Mouse (Mus musculus) midbrain, embryonic 12.5 days (tissue): Measurements from ENCODE around the gene Sh2d7. TPM values are rescaled to one million over a fixed set of nuclear protein-coding genes. Genes with fewer than 3 reads are reported as not detected.
"Not testable (repeated sequence)": the region's sequence is repeated elsewhere in the genome, so short reads cannot be mapped to it uniquely, and the experiment has no call there.

ENCODE experiments used
- ATAC-seq: fragments of 200-750 bp; cut with Nextera tagmentation; 2 replicates; pipeline ENCODE4 v1.8.0; 2017; ENCODE audit warnings: low read depth, moderate TSS enrichment, moderate library complexity; ENCODE audit not compliant: low FRiP score
- H3K27ac ChIP-seq: fragments of 300-500 bp; sonication (generic); replicated peaks from 2 replicates; pipeline ENCODE4 v1.5.1; 2016; ENCODE audit warnings: mild to moderate bottlenecking
- H3K27me3 ChIP-seq: fragments of 300-500 bp; sonication (generic); 2 replicates; pipeline ENCODE4 v1.6.1; 2016; ENCODE audit warnings: mild to moderate bottlenecking
- H3K36me3 ChIP-seq: fragments of 300-500 bp; sonication (generic); 2 replicates; pipeline ENCODE4 v1.6.1; 2016
- H3K4me1 ChIP-seq: fragments of 300-500 bp; sonication (generic); 2 replicates; pipeline ENCODE4 v1.6.1; 2016
- H3K4me2 ChIP-seq: fragments of 300-500 bp; sonication (generic); replicated peaks from 2 replicates; pipeline ENCODE4 v1.6.1; 2016; ENCODE audit warnings: mild to moderate bottlenecking, moderate library complexity
- H3K4me3 ChIP-seq: fragments of 300-500 bp; sonication (generic); 2 replicates; pipeline ENCODE4 v1.5.1; 2016; ENCODE audit warnings: mild to moderate bottlenecking
- H3K9ac ChIP-seq: fragments of 300-500 bp; sonication (generic); replicated peaks from 2 replicates; pipeline ENCODE4 v1.6.1; 2016; ENCODE audit warnings: mild to moderate bottlenecking, moderate library complexity
- H3K9me3 ChIP-seq: fragments of 300-500 bp; sonication (generic); 2 replicates; pipeline ENCODE4 v1.6.1; 2016; ENCODE audit warnings: mild to moderate bottlenecking
- WGBS: fragments of 180-500 bp; shearing (Covaris S2); methylation state at CpG from one replicate; pipeline ENCODE4 v1.1.7; 2016; 5-methylcytosine and 5-hydroxymethylcytosine counted together
- polyA plus RNA-seq: library from polyadenylated mRNA; unstranded; fragments of >200 nt; fragmentation: Nextera tagmentation; extraction: Ambion mirVana; gene quantifications from 2 replicates; pipeline ENCODE4 v1.2.1, GENCODE M21; 2016

Gene Sh2d7
- polyA plus RNA-seq, 1 experiment from 2014 or later: 0.13 TPM

GRCm38 (mm10) chr9:54547536-54547935, 8.8 kb downstream of the Sh2d7 start:
- Histone ChIP-seq H3K27me3 (no peaks in the 10 kb centered on the region), H3K9ac (no peak overlapping the region), H3K36me3 (no peaks in the 10 kb centered on the region), H3K27ac (no peak overlapping the region), H3K4me3 (no peak overlapping the region), H3K9me3 (no peaks in the 10 kb centered on the region), H3K4me1 (no peaks in the 10 kb centered on the region), H3K4me2 (no peak overlapping the region)
- WGBS: 21% methylated on average over 5 of the region's 5 CpGs
- ATAC-seq: no peak

- Histone ChIP-seq H3K4me2 (no peak overlapping the region), H3K4me1 (no peaks in the 10 kb centered on the region), H3K27ac (no peak overlapping the region), H3K36me3 (no peaks in the 10 kb centered on the region), H3K4me3 (no peak overlapping the region), H3K9ac (no peak overlapping the region), H3K27me3 (no peaks in the 10 kb centered on the region), H3K9me3 (no peaks in the 10 kb centered on the region)
- ATAC-seq: no peak
- WGBS: 90% methylated on average over 6 of the region's 6 CpGs
Measured at GRCm38 (mm10) chr9:54549433-54549832, 10.6 kb downstream of the Sh2d7 start.

GRCm38 (mm10) chr9:54552409-54552808, 13.6 kb downstream of the Sh2d7 start:
- H3K9me3 ChIP-seq: no peaks in the 10 kb centered on the region
- no peaks in the 10 kb centered on the region for H3K27me3 ChIP-seq
- no peak for ATAC-seq
- H3K4me1 ChIP-seq: no peaks in the 10 kb centered on the region
- no peak overlapping the region for H3K4me3 ChIP-seq
- WGBS: 29% methylated on average over 5 of the region's 5 CpGs
- no peaks in the 10 kb centered on the region for H3K36me3 ChIP-seq
- no peak overlapping the region for H3K9ac ChIP-seq
- no peak overlapping the region for H3K4me2 ChIP-seq
- H3K27ac ChIP-seq: no peak overlapping the region

- peaks cover 13% of the 10 kb centered on the region for H3K27me3 ChIP-seq
- 68% methylated on average over 2 of the region's 2 CpGs for WGBS
- H3K36me3 ChIP-seq: no peaks in the 10 kb centered on the region
- no peak overlapping the region for H3K4me2 ChIP-seq
- no peak overlapping the region for H3K9ac ChIP-seq
- H3K27ac ChIP-seq: no peak overlapping the region
- no peak for ATAC-seq
- H3K9me3 ChIP-seq: no peaks in the 10 kb centered on the region
- H3K4me3 ChIP-seq: no peak overlapping the region
- H3K4me1 ChIP-seq: no peaks in the 10 kb centered on the region
Measured at GRCm38 (mm10) chr9:54555044-54555443, 16.3 kb downstream of the Sh2d7 start.

- WGBS: 78% methylated on average over 8 of the region's 8 CpGs
- Histone ChIP-seq H3K27ac (no peak overlapping the region), H3K27me3 (peaks cover 13% of the 10 kb centered on the region), H3K36me3 (no peaks in the 10 kb centered on the region), H3K4me2 (no peak overlapping the region), H3K9me3 (no peaks in the 10 kb centered on the region), H3K4me3 (no peak overlapping the region), H3K4me1 (no peaks in the 10 kb centered on the region), H3K9ac (no peak overlapping the region)
- ATAC-seq: no peak
Measured at GRCm38 (mm10) chr9:54558731-54559130, 19.9 kb downstream of the Sh2d7 start.

- H3K9me3 ChIP-seq: no peaks in the 10 kb centered on the region
- peak within 1 kb of the TSS; percentile 59 for H3K4me3 ChIP-seq
Measured at GRCm38 (mm10) chr9:54559771-54560471, 21.1 kb downstream of the Sh2d7 start, which contains the start of gene Cib2. Cib2 (minus strand) TSS chr9:54560218.

GRCm38 (mm10) chr9:54560831-54561601, 22.2 kb downstream of the Sh2d7 start:
- 85% methylated on average over 8 of the region's 8 CpGs for WGBS
- no peak overlapping the region for H3K9ac ChIP-seq
- H3K27me3 ChIP-seq: peaks cover 13% of the 10 kb centered on the region
- no peak overlapping the region for H3K4me2 ChIP-seq
- H3K4me1 ChIP-seq: no peaks in the 10 kb centered on the region
- H3K4me3 ChIP-seq: no peak overlapping the region
- no peaks in the 10 kb centered on the region for H3K9me3 ChIP-seq
- no peak for ATAC-seq
- no peaks in the 10 kb centered on the region for H3K36me3 ChIP-seq
- H3K27ac ChIP-seq: no peak overlapping the region

More at GRCm38 (mm10) chr9:54559771-54560471, 21.1 kb downstream of the Sh2d7 start, which contains the start of gene Cib2:
- Histone ChIP-seq H3K36me3 (no peaks in the 10 kb centered on the region), H3K9ac (peak within 1 kb of the TSS; percentile 65), H3K27ac (no peak within 1 kb of the TSS), H3K4me1 (no peaks in the 10 kb centered on the region), H3K27me3 (peaks cover 13% of the 10 kb centered on the region), H3K4me2 (peak within 1 kb of the TSS; percentile 82)
- WGBS: 1% methylated on average over 54 of the region's 54 CpGs
- peak; percentile 96 for ATAC-seq

GRCm38 (mm10) chr9:54566958-54567357, 28.2 kb downstream of the Sh2d7 start:
- Histone ChIP-seq H3K36me3 (no peaks in the 10 kb centered on the region), H3K27me3 (no peaks in the 10 kb centered on the region), H3K9me3 (no peaks in the 10 kb centered on the region), H3K4me3 (no peak overlapping the region), H3K9ac (no peak overlapping the region), H3K27ac (no peak overlapping the region), H3K4me1 (no peaks in the 10 kb centered on the region), H3K4me2 (no peak overlapping the region)
- 59% methylated on average over 4 of the region's 4 CpGs for WGBS
- ATAC-seq: no peak

- Histone ChIP-seq H3K4me1 (no peaks in the 10 kb centered on the region), H3K27me3 (no peaks in the 10 kb centered on the region), H3K9me3 (no peaks in the 10 kb centered on the region), H3K27ac (no peak overlapping the region), H3K9ac (no peak overlapping the region), H3K4me3 (no peak overlapping the region), H3K36me3 (no peaks in the 10 kb centered on the region), H3K4me2 (no peak overlapping the region)
- no peak for ATAC-seq
- 37% methylated on average over 2 of the region's 2 CpGs for WGBS
Measured at GRCm38 (mm10) chr9:54568732-54569131, 29.9 kb downstream of the Sh2d7 start.

GRCm38 (mm10) chr9:54571130-54571839, 32.5 kb downstream of the Sh2d7 start:
- Histone ChIP-seq H3K27me3 (no peaks in the 10 kb centered on the region), H3K4me3 (no peak overlapping the region), H3K9me3 (no peaks in the 10 kb centered on the region), H3K4me1 (no peaks in the 10 kb centered on the region), H3K27ac (no peak overlapping the region), H3K4me2 (no peak overlapping the region), H3K36me3 (no peaks in the 10 kb centered on the region), H3K9ac (no peak overlapping the region)
- no peak for ATAC-seq
- WGBS: 81% methylated on average over 9 of the region's 9 CpGs

GRCm38 (mm10) chr9:54583712-54584111, 44.9 kb downstream of the Sh2d7 start:
- peaks cover 19% of the 10 kb centered on the region for H3K4me1 ChIP-seq
- no peak overlapping the region for H3K9ac ChIP-seq
- H3K27me3 ChIP-seq: no peaks in the 10 kb centered on the region
- H3K9me3 ChIP-seq: no peaks in the 10 kb centered on the region
- no peak for ATAC-seq
- H3K4me2 ChIP-seq: no peak overlapping the region
- H3K36me3 ChIP-seq: no peaks in the 10 kb centered on the region
- H3K4me3 ChIP-seq: no peak overlapping the region
- no peak overlapping the region for H3K27ac ChIP-seq
- 67% methylated on average over 1 of the region's 1 CpGs for WGBS

GRCm38 (mm10) chr9:54584127-54584526, 45.3 kb downstream of the Sh2d7 start:
- peaks cover 19% of the 10 kb centered on the region for H3K4me1 ChIP-seq
- not testable (repeated sequence) for H3K9ac ChIP-seq, H3K27ac ChIP-seq, H3K4me3 ChIP-seq, ATAC-seq, H3K36me3 ChIP-seq, H3K27me3 ChIP-seq, H3K4me2 ChIP-seq, H3K9me3 ChIP-seq
- WGBS: 88% methylated on average over 2 of the region's 2 CpGs
